In the genomic region with DNA sequence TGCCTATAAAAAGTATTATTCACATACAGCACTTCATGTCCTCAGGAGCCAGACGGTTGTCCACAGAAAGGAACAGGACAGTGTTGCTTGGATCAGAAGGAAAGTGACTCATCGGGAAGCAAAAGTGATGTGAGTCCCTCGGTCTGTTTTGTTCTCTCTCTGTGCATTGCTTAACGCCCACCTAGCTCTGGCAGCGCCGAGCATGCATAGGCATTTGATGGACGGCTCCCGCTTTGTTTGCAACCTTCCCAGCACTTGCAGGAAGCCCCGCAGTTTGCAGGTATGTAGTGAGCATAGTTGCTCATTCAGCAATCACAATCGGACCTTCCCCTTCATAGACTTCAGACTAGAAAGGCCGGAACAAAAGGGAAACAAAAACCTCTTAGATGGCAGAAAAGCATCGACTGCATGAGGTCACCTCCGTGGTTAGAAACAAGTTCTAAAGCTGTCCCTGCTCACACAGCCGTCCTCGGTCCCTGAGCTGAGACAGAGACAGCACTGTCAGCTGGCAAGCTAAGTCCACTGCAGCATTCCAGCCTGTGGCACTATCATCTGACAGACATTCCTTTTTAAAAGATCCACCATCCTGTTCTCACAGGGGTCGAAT, we compare ENCODE assay signal across 13 mouse cellular contexts. TPM values are rescaled to one million over a fixed set of nuclear protein-coding genes. Genes with fewer than 3 reads are reported as not detected.
DNase-seq lines count a peak whose midpoint lies in the region; ATAC-seq lines count a peak whose summit lies in the region.
"Had no signal": no experiment of that assay in that cellular context is flagged by ENCODE, and none has a peak within 500 bp of the region (broad histone marks: within the 10 kb centered on the region; RNA-seq: fewer than 3 reads in every experiment).

No protein-coding gene starts in this region.

- ATAC-seq in frontal cortex, adult (ENCODE audit: low TSS enrichment), result peak; percentile 72
- ATAC-seq: lung, postnatal 0 days had no signal

- intact Hi-C loops in heart, postnatal 10 days (cut with DNase I), result no loop called here

- no peak for DNase-seq in frontal cortex, postnatal 25 days (ENCODE audit: low spot score in 2 of 2)
- DNase-seq in heart, postnatal 10 days, result peak; percentile 12 to 18
- DNase-seq in heart, postnatal 4 days, result no peak
- peak; percentile 51 for DNase-seq in right cerebral cortex, adult 18-20 months
- no peak for DNase-seq in right cerebral cortex, postnatal 10 days (ENCODE audit: low spot score in 2 of 2)
- no peak for DNase-seq in cerebellum, postnatal 4 days (ENCODE audit: low spot score in 2 of 2)
- no peak for DNase-seq in embryo, embryonic 9.5 days (ENCODE audit: extremely low spot score)
- DNase-seq: cerebellum, adult 9-10 months; kidney, adult 8-10 months; liver; thymus, adult 2 months had no signal

RNA-seq across cellular contexts. Expression of gene Aox2, which starts 11.8 kb away (rescaled TPM):
- total RNA-seq in heart, postnatal 10 days (2021), result under 1 TPM; 0.05 TPM
- total RNA-seq in heart, postnatal 4 days (2021), result under 1 TPM in 1 of 2 experiments, not detected in 1; 0.05 TPM

Comparison
In these comparisons a context has a peak if more than half of its experiments do, and no peak if none do; other contexts are left out.
1. DNase-seq: peak in heart, postnatal 10 days (2 of 2) and right cerebral cortex, adult 18-20 months (single experiment); none in frontal cortex, postnatal 25 days (0 of 2), heart, postnatal 4 days (single experiment), right cerebral cortex, postnatal 10 days (0 of 2), cerebellum, postnatal 4 days (0 of 2) and embryo, embryonic 9.5 days (single experiment).